Mouse (Mus musculus): ENCODE measurements around the gene Fndc8. TPM values are rescaled to one million over a fixed set of nuclear protein-coding genes. Genes with fewer than 3 reads are reported as not detected.

Gene Fndc8
- polyA plus RNA-seq, 1 experiment from 2014 or later: 1.1 TPM

GRCm38 (mm10) chr11:82852958-82853357 lies 39.0 kb upstream of the Fndc8 start:
- no peak overlapping the region for H3K9ac ChIP-seq (replicated peaks; ENCODE audit: low read depth, low read length)
- no peaks in the 10 kb centered on the region for H3K27me3 ChIP-seq (replicated peaks; ENCODE audit: control insufficient read depth, insufficient read depth, low read length)
- no peaks in the 10 kb centered on the region for H3K9me3 ChIP-seq (ENCODE audit: control insufficient read depth, low read length)
- ATAC-seq: no peak
- H3K4me1 ChIP-seq (replicated peaks; ENCODE audit: control insufficient read depth, insufficient read depth, low read length): peaks cover 17% of the 10 kb centered on the region
- no peak overlapping the region for H3K4me3 ChIP-seq (replicated peaks; ENCODE audit: low read length)
- H3K36me3 ChIP-seq (ENCODE audit: control insufficient read depth, insufficient read depth): no peaks in the 10 kb centered on the region
- no peak overlapping the region for H3K27ac ChIP-seq (ENCODE audit: low read length)
- WGBS: 85% methylated on average over 7 of the region's 7 CpGs
- H3K4me2 ChIP-seq (ENCODE audit: low read length): no peak overlapping the region

GRCm38 (mm10) chr11:82854111-82854510 lies 37.8 kb upstream of the Fndc8 start:
- no peak overlapping the region for H3K9ac ChIP-seq (replicated peaks; ENCODE audit: low read depth, low read length)
- ATAC-seq: no peak
- H3K4me1 ChIP-seq (replicated peaks; ENCODE audit: control insufficient read depth, insufficient read depth, low read length): peaks cover 17% of the 10 kb centered on the region
- H3K4me2 ChIP-seq (ENCODE audit: low read length): no peak overlapping the region
- no peaks in the 10 kb centered on the region for H3K9me3 ChIP-seq (ENCODE audit: control insufficient read depth, low read length)
- no peak overlapping the region for H3K27ac ChIP-seq (ENCODE audit: low read length)
- no peak overlapping the region for H3K4me3 ChIP-seq (replicated peaks; ENCODE audit: low read length)
- no peaks in the 10 kb centered on the region for H3K36me3 ChIP-seq (ENCODE audit: control insufficient read depth, insufficient read depth)
- H3K27me3 ChIP-seq (replicated peaks; ENCODE audit: control insufficient read depth, insufficient read depth, low read length): no peaks in the 10 kb centered on the region
- 82% methylated on average over 6 of the region's 6 CpGs for WGBS

- Histone ChIP-seq H3K4me3 (replicated peaks; ENCODE audit: low read length) (no peak overlapping the region), H3K27ac (ENCODE audit: low read length) (no peak overlapping the region; the same call in 1 of the 2 replicates), H3K9me3 (ENCODE audit: control insufficient read depth, low read length) (no peaks in the 10 kb centered on the region), H3K4me1 (replicated peaks; ENCODE audit: control insufficient read depth, insufficient read depth, low read length) (peaks cover 13% of the 10 kb centered on the region), H3K27me3 (replicated peaks; ENCODE audit: control insufficient read depth, insufficient read depth, low read length) (no peaks in the 10 kb centered on the region), H3K36me3 (ENCODE audit: control insufficient read depth, insufficient read depth) (no peaks in the 10 kb centered on the region), H3K4me2 (ENCODE audit: low read length) (no peak overlapping the region), H3K9ac (replicated peaks; ENCODE audit: low read depth, low read length) (no peak overlapping the region)
- no peak; the same call in 1 of the 2 replicates for ATAC-seq
- 61% methylated on average over 9 of the region's 9 CpGs for whole genome bisulfite sequencing
Observed at GRCm38 (mm10) chr11:82855327-82855973, 36.5 kb upstream of the Fndc8 start.

GRCm38 (mm10) chr11:82856032-82856431 lies 35.9 kb upstream of the Fndc8 start:
- peak overlapping the region; percentile 24 for H3K4me2 ChIP-seq (ENCODE audit: low read length)
- peak; percentile 89 for ATAC-seq
- WGBS: 9% methylated on average over 10 of the region's 10 CpGs
- no peaks in the 10 kb centered on the region for H3K27me3 ChIP-seq (replicated peaks; ENCODE audit: control insufficient read depth, insufficient read depth, low read length)
- H3K27ac ChIP-seq (ENCODE audit: low read length): peak overlapping the region; percentile 64
- H3K9ac ChIP-seq (replicated peaks; ENCODE audit: low read depth, low read length): no peak overlapping the region
- no peak overlapping the region for H3K4me3 ChIP-seq (replicated peaks; ENCODE audit: low read length)
- H3K4me1 ChIP-seq (replicated peaks; ENCODE audit: control insufficient read depth, insufficient read depth, low read length): peaks cover 12% of the 10 kb centered on the region
- no peaks in the 10 kb centered on the region for H3K9me3 ChIP-seq (ENCODE audit: control insufficient read depth, low read length)
- H3K36me3 ChIP-seq (ENCODE audit: control insufficient read depth, insufficient read depth): no peaks in the 10 kb centered on the region

DNA sequence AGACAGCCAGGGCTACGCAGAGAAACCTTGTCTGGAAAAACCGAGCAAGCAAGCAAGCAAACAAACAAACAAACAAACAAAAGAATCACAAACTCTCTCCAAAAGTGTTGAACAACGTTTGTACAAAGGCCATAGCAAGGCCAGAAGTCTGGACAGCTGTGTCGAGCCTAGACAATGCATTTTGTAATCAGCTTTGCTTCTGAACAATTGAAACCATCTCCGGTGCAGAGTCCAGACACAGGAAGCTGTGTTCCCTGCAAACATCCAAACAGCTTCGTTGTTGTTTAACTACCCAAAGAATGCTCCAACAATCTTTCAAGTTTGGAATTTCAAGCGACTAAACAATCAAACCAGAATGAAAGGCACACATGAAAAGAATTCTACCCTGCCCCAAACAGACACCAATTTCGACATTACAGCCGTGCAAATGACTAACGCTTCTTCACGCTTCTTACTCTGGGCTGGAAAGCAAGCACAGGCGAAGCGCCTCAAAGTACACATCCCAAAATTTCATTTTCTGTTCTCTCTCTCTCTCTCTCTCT lies 34.5 kb upstream of the Fndc8 start:
- H3K36me3 ChIP-seq (ENCODE audit: control insufficient read depth, insufficient read depth): no peaks in the 10 kb centered on the region
- no peaks in the 10 kb centered on the region for H3K27me3 ChIP-seq (replicated peaks; ENCODE audit: control insufficient read depth, insufficient read depth, low read length)
- peaks cover 22% of the 10 kb centered on the region for H3K4me1 ChIP-seq (replicated peaks; ENCODE audit: control insufficient read depth, insufficient read depth, low read length)
- H3K27ac ChIP-seq (ENCODE audit: low read length): no peak overlapping the region
- no peaks in the 10 kb centered on the region for H3K9me3 ChIP-seq (ENCODE audit: control insufficient read depth, low read length)
- ATAC-seq: no peak
- no peak overlapping the region for H3K4me2 ChIP-seq (ENCODE audit: low read length)
- H3K9ac ChIP-seq (replicated peaks; ENCODE audit: low read depth, low read length): no peak overlapping the region
- 80% methylated on average over 13 of the region's 13 CpGs for WGBS
- no peak overlapping the region for H3K4me3 ChIP-seq (replicated peaks; ENCODE audit: low read length)

GRCm38 (mm10) chr11:82860759-82861158 lies 31.2 kb upstream of the Fndc8 start:
- Histone ChIP-seq H3K27ac (ENCODE audit: low read length) (no peak overlapping the region), H3K9ac (replicated peaks; ENCODE audit: low read depth, low read length) (no peak overlapping the region), H3K4me2 (ENCODE audit: low read length) (no peak overlapping the region), H3K9me3 (ENCODE audit: control insufficient read depth, low read length) (no peaks in the 10 kb centered on the region), H3K36me3 (ENCODE audit: control insufficient read depth, insufficient read depth) (no peaks in the 10 kb centered on the region), H3K4me1 (replicated peaks; ENCODE audit: control insufficient read depth, insufficient read depth, low read length) (peaks cover 28% of the 10 kb centered on the region), H3K27me3 (replicated peaks; ENCODE audit: control insufficient read depth, insufficient read depth, low read length) (no peaks in the 10 kb centered on the region), H3K4me3 (replicated peaks; ENCODE audit: low read length) (no peak overlapping the region)
- ATAC-seq: no peak
- 83% methylated on average over 6 of the region's 6 CpGs for WGBS

DNA sequence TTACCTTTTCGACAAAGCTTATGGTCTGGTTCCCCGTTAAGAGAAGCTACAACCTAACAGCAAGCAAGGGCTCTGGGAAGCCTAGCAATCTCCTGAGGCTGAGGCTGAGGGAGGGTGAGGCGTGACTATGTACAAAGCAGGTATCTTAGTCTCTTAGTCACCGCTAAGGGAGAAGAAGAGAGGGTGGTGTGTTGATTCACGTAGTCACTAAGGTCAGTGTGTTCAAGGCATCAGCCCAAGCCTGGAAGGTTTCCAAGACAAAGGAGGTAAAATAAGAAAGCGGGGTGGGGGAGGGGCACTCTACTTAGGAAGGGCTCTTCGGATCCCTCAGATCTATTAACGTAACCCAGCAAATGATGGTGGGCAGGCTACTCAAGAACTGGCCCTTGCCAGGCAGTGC lies 30.4 kb upstream of the Fndc8 start:
- WGBS: 51% methylated on average over 8 of the region's 8 CpGs
- H3K27ac ChIP-seq (ENCODE audit: low read length): no peak overlapping the region

GRCm38 (mm10) chr11:82862638-82863037 lies 29.3 kb upstream of the Fndc8 start:
- peak overlapping the region; percentile 61 for H3K27ac ChIP-seq (ENCODE audit: low read length)
- H3K4me2 ChIP-seq (ENCODE audit: low read length): no peak overlapping the region
- H3K9me3 ChIP-seq (ENCODE audit: control insufficient read depth, low read length): no peaks in the 10 kb centered on the region
- no peaks in the 10 kb centered on the region for H3K36me3 ChIP-seq (ENCODE audit: control insufficient read depth, insufficient read depth)
- no peak overlapping the region for H3K9ac ChIP-seq (replicated peaks; ENCODE audit: low read depth, low read length)
- 12% methylated on average over 9 of the region's 9 CpGs for WGBS
- no peak overlapping the region for H3K4me3 ChIP-seq (replicated peaks; ENCODE audit: low read length)
- 0 out of 2 replicates have a peak, but pooled peaks have one; percentile 21 for ATAC-seq
- no peaks in the 10 kb centered on the region for H3K27me3 ChIP-seq (replicated peaks; ENCODE audit: control insufficient read depth, insufficient read depth, low read length)
- H3K4me1 ChIP-seq (replicated peaks; ENCODE audit: control insufficient read depth, insufficient read depth, low read length): peaks cover 22% of the 10 kb centered on the region

More for the DNA sequence above, 30.4 kb upstream of the Fndc8 start:
- Histone ChIP-seq H3K4me1 (replicated peaks; ENCODE audit: control insufficient read depth, insufficient read depth, low read length) (peaks cover 22% of the 10 kb centered on the region), H3K9me3 (ENCODE audit: control insufficient read depth, low read length) (no peaks in the 10 kb centered on the region), H3K4me3 (replicated peaks; ENCODE audit: low read length) (no peak overlapping the region), H3K4me2 (ENCODE audit: low read length) (no peak overlapping the region), H3K9ac (replicated peaks; ENCODE audit: low read depth, low read length) (no peak overlapping the region), H3K36me3 (ENCODE audit: control insufficient read depth, insufficient read depth) (no peaks in the 10 kb centered on the region), H3K27me3 (replicated peaks; ENCODE audit: control insufficient read depth, insufficient read depth, low read length) (no peaks in the 10 kb centered on the region)
- no peak for ATAC-seq

- H3K4me1 ChIP-seq (replicated peaks; ENCODE audit: control insufficient read depth, insufficient read depth, low read length): peaks cover 25% of the 10 kb centered on the region
- H3K4me3 ChIP-seq (replicated peaks; ENCODE audit: low read length): no peak overlapping the region
- H3K27ac ChIP-seq (ENCODE audit: low read length): no peak overlapping the region
- H3K9ac ChIP-seq (replicated peaks; ENCODE audit: low read depth, low read length): no peak overlapping the region
- 9% methylated on average over 2 of the region's 2 CpGs for WGBS
- peak; percentile 60; the same call in 1 of the 2 replicates for ATAC-seq
- no peaks in the 10 kb centered on the region for H3K9me3 ChIP-seq (ENCODE audit: control insufficient read depth, low read length)
- H3K27me3 ChIP-seq (replicated peaks; ENCODE audit: control insufficient read depth, insufficient read depth, low read length): no peaks in the 10 kb centered on the region
- H3K4me2 ChIP-seq (ENCODE audit: low read length): no peak overlapping the region
- no peaks in the 10 kb centered on the region for H3K36me3 ChIP-seq (ENCODE audit: control insufficient read depth, insufficient read depth)
Observed at GRCm38 (mm10) chr11:82863059-82863458, 28.9 kb upstream of the Fndc8 start.
